Mouse (Mus musculus) midbrain, embryonic 13.5 days (tissue): Measurements from ENCODE around the gene Ypel2. TPM values are rescaled to one million over a fixed set of nuclear protein-coding genes. Genes with fewer than 3 reads are reported as not detected.

Experiments used
- ATAC-seq: fragments of 200-750 bp; cut with Nextera tagmentation; 2 replicates; pipeline ENCODE4 v1.8.0; 2017; ENCODE audit warnings: mild to moderate bottlenecking, moderate TSS enrichment, moderate library complexity
- H3K27ac ChIP-seq: fragments of 300-500 bp; sonication (generic); 2 replicates; pipeline ENCODE4 v1.5.1; 2015; ENCODE audit warnings: inconsistent platforms, mild to moderate bottlenecking, moderate library complexity
- H3K27me3 ChIP-seq: fragments of 300-500 bp; sonication (generic); 2 replicates; pipeline ENCODE4 v1.6.1; 2015; ENCODE audit warnings: mild to moderate bottlenecking, inconsistent platforms
- H3K36me3 ChIP-seq: fragments of 300-500 bp; sonication (generic); 2 replicates; pipeline ENCODE4 v1.6.1; 2015; ENCODE audit warnings: mild to moderate bottlenecking, inconsistent platforms
- H3K4me1 ChIP-seq: fragments of 300-500 bp; sonication (generic); replicated peaks from 2 replicates; pipeline ENCODE4 v1.6.1; 2015; ENCODE audit warnings: inconsistent platforms
- H3K4me2 ChIP-seq: fragments of 300-500 bp; sonication (generic); replicated peaks from 2 replicates; pipeline ENCODE4 v1.6.1; 2015; ENCODE audit warnings: moderate library complexity, mild to moderate bottlenecking, inconsistent platforms
- H3K4me3 ChIP-seq: fragments of 300-500 bp; sonication (generic); replicated peaks from 2 replicates; pipeline ENCODE4 v1.5.1; 2015; ENCODE audit warnings: mild to moderate bottlenecking, inconsistent platforms
- H3K9ac ChIP-seq: fragments of 300-500 bp; sonication (generic); replicated peaks from 2 replicates; pipeline ENCODE4 v1.6.1; 2015; ENCODE audit warnings: mild to moderate bottlenecking, inconsistent platforms
- H3K9me3 ChIP-seq: fragments of 300-500 bp; sonication (generic); 2 replicates; pipeline ENCODE4 v1.6.1; 2016; ENCODE audit warnings: mild to moderate bottlenecking, inconsistent platforms
- WGBS: fragments of 180-500 bp; shearing (Covaris S2); methylation state at CpG from one replicate; pipeline ENCODE4 v1.1.7; 2015; 5-methylcytosine and 5-hydroxymethylcytosine counted together
- polyA plus RNA-seq: library from polyadenylated mRNA; unstranded; fragments of >200 nt; fragmentation: Nextera tagmentation; extraction: Ambion mirVana; gene quantifications from 2 replicates; pipeline ENCODE4 v1.2.1, GENCODE M21; 2015

Ypel2 gene
- polyA plus RNA-seq, 1 experiment from 2014 or later, result 8.5 TPM

GRCm38 (mm10) chr11:86939503-86939902, 54.0 kb downstream of the Ypel2 start:
- WGBS, result 88% methylated on average over 6 of the region's 6 CpGs
- peaks cover 26% of the 10 kb centered on the region for H3K36me3 ChIP-seq
- no peaks in the 10 kb centered on the region for H3K4me1 ChIP-seq
- H3K27ac ChIP-seq, result no peak overlapping the region
- H3K4me2 ChIP-seq, result no peak overlapping the region
- no peaks in the 10 kb centered on the region for H3K27me3 ChIP-seq
- no peak overlapping the region for H3K4me3 ChIP-seq
- H3K9me3 ChIP-seq, result no peaks in the 10 kb centered on the region
- no peak overlapping the region for H3K9ac ChIP-seq
- no peak for ATAC-seq

- 67% methylated on average over 3 of the region's 3 CpGs for WGBS
Measured at GRCm38 (mm10) chr11:86938551-86938950, 55.0 kb downstream of the Ypel2 start.

GRCm38 (mm10) chr11:86938108-86938507, 55.4 kb downstream of the Ypel2 start:
- Histone ChIP-seq H3K27ac (no peak overlapping the region), H3K9ac (no peak overlapping the region), H3K4me2 (no peak overlapping the region), H3K4me1 (no peaks in the 10 kb centered on the region), H3K9me3 (no peaks in the 10 kb centered on the region), H3K4me3 (no peak overlapping the region), H3K27me3 (no peaks in the 10 kb centered on the region), H3K36me3 (peaks cover 12% of the 10 kb centered on the region)
- 87% methylated on average over 4 of the region's 4 CpGs for WGBS
- no peak for ATAC-seq

More at GRCm38 (mm10) chr11:86938551-86938950, 55.0 kb downstream of the Ypel2 start:
- Histone ChIP-seq H3K27me3 (no peaks in the 10 kb centered on the region), H3K9me3 (no peaks in the 10 kb centered on the region), H3K27ac (no peak overlapping the region), H3K4me1 (no peaks in the 10 kb centered on the region), H3K9ac (no peak overlapping the region), H3K36me3 (peaks cover 17% of the 10 kb centered on the region), H3K4me2 (no peak overlapping the region), H3K4me3 (no peak overlapping the region)
- no peak for ATAC-seq

- WGBS, result 46% methylated on average over 9 of the region's 9 CpGs
- Histone ChIP-seq H3K36me3 (peaks cover 12% of the 10 kb centered on the region), H3K4me1 (no peaks in the 10 kb centered on the region)
Measured at GRCm38 (mm10) chr11:86936938-86937337, 56.6 kb downstream of the Ypel2 start.

GRCm38 (mm10) chr11:86934895-86935294, 58.6 kb downstream of the Ypel2 start:
- no peaks in the 10 kb centered on the region for H3K9me3 ChIP-seq
- H3K9ac ChIP-seq, result no peak overlapping the region
- H3K4me3 ChIP-seq, result no peak overlapping the region
- H3K27ac ChIP-seq, result no peak overlapping the region
- H3K27me3 ChIP-seq, result no peaks in the 10 kb centered on the region
- no peaks in the 10 kb centered on the region for H3K36me3 ChIP-seq
- WGBS, result 74% methylated on average over 2 of the region's 2 CpGs
- no peak for ATAC-seq
- no peak overlapping the region for H3K4me2 ChIP-seq
- H3K4me1 ChIP-seq, result peaks cover 12% of the 10 kb centered on the region; the same call in 1 of the 2 replicates

More at GRCm38 (mm10) chr11:86936938-86937337, 56.6 kb downstream of the Ypel2 start:
- no peak overlapping the region for H3K9ac ChIP-seq
- ATAC-seq, result no peak
- no peaks in the 10 kb centered on the region for H3K27me3 ChIP-seq
- H3K4me2 ChIP-seq, result no peak overlapping the region
- no peak overlapping the region for H3K4me3 ChIP-seq
- H3K9me3 ChIP-seq, result no peaks in the 10 kb centered on the region
- no peak overlapping the region for H3K27ac ChIP-seq

GRCm38 (mm10) chr11:86932201-86932600, 61.3 kb downstream of the Ypel2 start:
- Histone ChIP-seq H3K27me3 (no peaks in the 10 kb centered on the region), H3K27ac (no peak overlapping the region), H3K9ac (no peak overlapping the region), H3K36me3 (no peaks in the 10 kb centered on the region), H3K4me3 (no peak overlapping the region), H3K4me2 (no peak overlapping the region), H3K4me1 (peaks cover 12% of the 10 kb centered on the region; the same call in 1 of the 2 replicates), H3K9me3 (no peaks in the 10 kb centered on the region)
- no peak for ATAC-seq
- 91% methylated on average over 2 of the region's 2 CpGs for WGBS

GRCm38 (mm10) chr11:86930636-86931180, 62.8 kb downstream of the Ypel2 start:
- no peak overlapping the region for H3K4me2 ChIP-seq
- no peak overlapping the region for H3K9ac ChIP-seq
- no peaks in the 10 kb centered on the region for H3K27me3 ChIP-seq
- peaks cover 12% of the 10 kb centered on the region; the same call in 1 of the 2 replicates for H3K4me1 ChIP-seq
- H3K36me3 ChIP-seq, result no peaks in the 10 kb centered on the region
- no peaks in the 10 kb centered on the region for H3K9me3 ChIP-seq
- 64% methylated on average over 10 of the region's 10 CpGs for WGBS
- H3K27ac ChIP-seq, result peak overlapping the region; percentile 60; the same call in 1 of the 2 replicates
- no peak overlapping the region for H3K4me3 ChIP-seq
- ATAC-seq, result no peak

GRCm38 (mm10) chr11:86929985-86930384, 63.5 kb downstream of the Ypel2 start:
- Histone ChIP-seq H3K27ac (peak overlapping the region; percentile 60; the same call in 1 of the 2 replicates), H3K36me3 (no peaks in the 10 kb centered on the region), H3K4me1 (peaks cover 12% of the 10 kb centered on the region; the same call in 1 of the 2 replicates), H3K27me3 (no peaks in the 10 kb centered on the region), H3K9ac (no peak overlapping the region), H3K4me2 (no peak overlapping the region), H3K9me3 (no peaks in the 10 kb centered on the region), H3K4me3 (no peak overlapping the region)
- no peak for ATAC-seq

- no peak overlapping the region for H3K27ac ChIP-seq
- 79% methylated on average over 4 of the region's 4 CpGs for WGBS
- H3K4me2 ChIP-seq, result no peak overlapping the region
- no peaks in the 10 kb centered on the region for H3K27me3 ChIP-seq
- no peak overlapping the region for H3K9ac ChIP-seq
- H3K36me3 ChIP-seq, result no peaks in the 10 kb centered on the region
- H3K4me3 ChIP-seq, result no peak overlapping the region
- ATAC-seq, result no peak
- no peaks in the 10 kb centered on the region for H3K9me3 ChIP-seq
- H3K4me1 ChIP-seq, result peaks cover 12% of the 10 kb centered on the region; the same call in 1 of the 2 replicates
Measured at GRCm38 (mm10) chr11:86929531-86929930, 64.0 kb downstream of the Ypel2 start.

GRCm38 (mm10) chr11:86925085-86925638, 68.3 kb downstream of the Ypel2 start:
- 86% methylated on average over 9 of the region's 9 CpGs for WGBS
- H3K9me3 ChIP-seq, result no peaks in the 10 kb centered on the region
- H3K4me2 ChIP-seq, result no peak overlapping the region
- H3K4me3 ChIP-seq, result no peak overlapping the region
- no peak overlapping the region for H3K27ac ChIP-seq
- no peaks in the 10 kb centered on the region for H3K36me3 ChIP-seq
- H3K4me1 ChIP-seq, result peaks cover 7% of the 10 kb centered on the region; the same call in 1 of the 2 replicates
- H3K27me3 ChIP-seq, result no peaks in the 10 kb centered on the region
- no peak for ATAC-seq
- no peak overlapping the region for H3K9ac ChIP-seq

- no peak overlapping the region for H3K4me2 ChIP-seq
- no peak overlapping the region for H3K9ac ChIP-seq
- peaks cover 10% of the 10 kb centered on the region for H3K4me1 ChIP-seq
- 80% methylated on average over 3 of the region's 3 CpGs for WGBS
- no peak overlapping the region for H3K27ac ChIP-seq
- H3K36me3 ChIP-seq, result no peaks in the 10 kb centered on the region
- no peak for ATAC-seq
- H3K9me3 ChIP-seq, result no peaks in the 10 kb centered on the region
- no peaks in the 10 kb centered on the region for H3K27me3 ChIP-seq
- no peak overlapping the region for H3K4me3 ChIP-seq
Measured at GRCm38 (mm10) chr11:86924629-86925028, 68.9 kb downstream of the Ypel2 start.

- ATAC-seq, result no peak
- Histone ChIP-seq H3K4me1 (peaks cover 10% of the 10 kb centered on the region), H3K27ac (no peak overlapping the region), H3K9me3 (no peaks in the 10 kb centered on the region), H3K27me3 (no peaks in the 10 kb centered on the region), H3K4me3 (no peak overlapping the region), H3K36me3 (no peaks in the 10 kb centered on the region), H3K9ac (no peak overlapping the region), H3K4me2 (no peak overlapping the region)
- 68% methylated on average over 2 of the region's 2 CpGs for WGBS
Measured at GRCm38 (mm10) chr11:86923654-86924053, 69.9 kb downstream of the Ypel2 start.

- Histone ChIP-seq H3K9me3 (no peaks in the 10 kb centered on the region), H3K27me3 (no peaks in the 10 kb centered on the region), H3K4me3 (no peak overlapping the region), H3K4me1 (peaks cover 10% of the 10 kb centered on the region), H3K36me3 (no peaks in the 10 kb centered on the region), H3K4me2 (no peak overlapping the region), H3K27ac (no peak overlapping the region), H3K9ac (no peak overlapping the region)
- 95% methylated on average over 2 of the region's 2 CpGs for WGBS
- ATAC-seq, result no peak
Measured at GRCm38 (mm10) chr11:86922029-86922428, 71.5 kb downstream of the Ypel2 start.
